Mouse (Mus musculus): ENCODE results near the gene Hoxb7. TPM values are rescaled to one million over a fixed set of nuclear protein-coding genes. Genes with fewer than 3 reads are reported as not detected.

The Hoxb7 gene
- polyA plus RNA-seq, 1 experiment from 2014 or later, result 3.5 TPM

DNA sequence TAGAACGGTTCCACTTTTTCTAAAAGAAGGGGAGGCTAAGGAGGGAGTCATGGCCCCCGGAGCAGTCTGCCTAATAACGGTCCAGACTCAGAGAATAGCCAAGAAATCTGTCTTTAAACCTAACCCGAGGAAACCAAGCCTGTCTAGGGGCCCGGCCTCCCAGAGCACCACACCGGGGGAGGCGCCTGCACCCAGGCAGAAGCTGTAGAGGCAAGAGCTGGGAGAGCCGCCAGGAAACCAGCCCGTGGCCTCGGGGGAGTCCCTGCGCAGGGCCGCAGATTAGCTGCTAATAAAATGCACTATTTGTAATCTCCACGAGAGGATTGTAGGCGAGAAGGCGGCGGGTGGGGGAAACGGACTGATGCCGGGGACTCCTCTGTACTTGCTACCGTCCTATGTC lies 16.6 kb upstream of the Hoxb7 start:
- Histone ChIP-seq H3K4me1 (ENCODE audit: insufficient read depth) (no peaks in the 10 kb centered on the region), H3K27ac (ENCODE audit: low read depth) (no peak overlapping the region), H3K4me3 (ENCODE audit: low read depth, low read length) (no peak overlapping the region), H3K9ac (no peak overlapping the region), H3K4me2 (no peak overlapping the region), H3K9me3 (ENCODE audit: low read depth, low read length) (no peaks in the 10 kb centered on the region), H3K36me3 (ENCODE audit: insufficient read depth) (no peaks in the 10 kb centered on the region), H3K27me3 (ENCODE audit: insufficient read depth, low read length) (peaks cover 99% of the 10 kb centered on the region)
- TF ChIP-seq CTCF (IDR thresholded peaks at IDR 0.05; ENCODE audit: low read depth), result no peak
- ATAC-seq (ENCODE audit: insufficient read depth) (no peak), DNase-seq (peak; percentile 63)
- WGBS, result under 1% methylated on average over 19 of the region's 19 CpGs

DNA sequence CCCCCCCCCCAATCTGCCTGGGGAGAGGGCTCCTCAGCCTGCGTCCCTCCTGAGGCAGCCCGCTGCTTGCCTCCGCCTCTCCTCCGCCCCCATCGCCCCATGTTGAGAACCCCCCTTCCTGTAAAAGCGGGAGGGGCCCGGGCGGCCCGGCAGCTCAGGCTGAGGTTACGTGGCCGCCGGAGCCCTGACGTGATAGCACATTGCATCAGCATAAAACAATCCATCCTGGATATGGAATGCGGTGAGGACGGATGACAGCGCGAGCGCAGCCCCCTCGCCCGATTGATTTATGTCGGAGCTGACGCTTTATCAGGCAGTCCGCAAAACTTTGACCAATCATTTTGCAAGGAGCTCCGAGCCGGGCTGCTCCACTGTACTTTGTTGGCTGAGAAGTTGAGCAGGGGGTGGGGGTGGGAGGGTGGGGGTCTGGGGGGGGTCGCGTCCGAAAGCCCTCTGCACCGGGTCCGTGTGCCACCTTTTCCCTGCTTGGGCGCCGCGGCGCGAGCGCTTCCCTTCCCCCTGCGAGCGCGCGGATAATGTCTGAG lies 15.4 kb upstream of the Hoxb7 start, which contains the start of gene Hoxb9:
TSS of gene Hoxb9 (plus strand) at position 462 of the 545 bp plus-strand sequence.
- H3K27me3 ChIP-seq (ENCODE audit: insufficient read depth, low read length), result peaks cover 99% of the 10 kb centered on the region
- peak within 1 kb of the TSS; percentile 20; the same call in 1 of the 2 replicates for H3K9ac ChIP-seq

DNA sequence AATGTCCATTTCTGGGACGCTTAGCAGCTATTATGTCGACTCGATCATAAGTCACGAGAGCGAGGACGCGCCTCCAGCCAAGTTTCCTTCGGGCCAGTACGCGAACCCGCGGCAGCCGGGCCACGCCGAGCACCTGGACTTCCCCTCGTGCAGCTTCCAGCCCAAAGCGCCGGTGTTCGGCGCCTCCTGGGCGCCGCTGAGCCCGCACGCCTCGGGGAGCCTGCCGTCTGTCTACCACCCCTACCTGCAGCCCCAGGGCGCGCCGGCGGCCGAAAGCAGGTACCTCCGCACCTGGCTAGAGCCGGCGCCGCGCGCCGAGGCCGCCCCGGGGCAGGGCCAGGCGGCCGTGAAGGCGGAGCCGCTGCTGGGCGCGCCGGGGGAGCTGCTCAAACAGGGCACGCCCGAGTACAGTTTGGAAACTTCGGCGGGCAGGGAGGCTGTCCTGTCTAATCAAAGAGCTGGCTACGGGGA lies 14.8 kb upstream of the Hoxb7 start:
- H3K4me2 ChIP-seq, result peak overlapping the region; percentile 57
- under 1% methylated on average over 52 of the region's 52 CpGs for whole genome bisulfite sequencing
- H3K9ac ChIP-seq, result no peak overlapping the region
- H3K27me3 ChIP-seq (ENCODE audit: insufficient read depth, low read length), result peaks cover 99% of the 10 kb centered on the region
- H3K36me3 ChIP-seq (ENCODE audit: insufficient read depth), result no peaks in the 10 kb centered on the region
- ATAC-seq (ENCODE audit: insufficient read depth) (peak; percentile 32; the same call in 1 of the 2 replicates), DNase-seq (no peak)
- H3K27ac ChIP-seq (ENCODE audit: low read depth), result no peak overlapping the region
- TF ChIP-seq CTCF (IDR thresholded peaks at IDR 0.05; ENCODE audit: low read depth), result no peak
- no peaks in the 10 kb centered on the region for H3K4me1 ChIP-seq (ENCODE audit: insufficient read depth)
- H3K9me3 ChIP-seq (ENCODE audit: low read depth, low read length), result no peaks in the 10 kb centered on the region
- H3K4me3 ChIP-seq (ENCODE audit: low read depth, low read length), result peak overlapping the region; percentile 35

More for the DNA sequence above, 15.4 kb upstream of the Hoxb7 start, which contains the start of gene Hoxb9:
- DNase-seq (no peak), ATAC-seq (ENCODE audit: insufficient read depth) (peak; percentile 22; the same call in 1 of the 2 replicates)
- H3K9me3 ChIP-seq (ENCODE audit: low read depth, low read length), result no peaks in the 10 kb centered on the region
- H3K36me3 ChIP-seq (ENCODE audit: insufficient read depth), result no peaks in the 10 kb centered on the region
- TF ChIP-seq CTCF (IDR thresholded peaks at IDR 0.05; ENCODE audit: low read depth), result no peak
- H3K27ac ChIP-seq (ENCODE audit: low read depth), result no peak within 1 kb of the TSS
- no peaks in the 10 kb centered on the region for H3K4me1 ChIP-seq (ENCODE audit: insufficient read depth)
- H3K4me3 ChIP-seq (ENCODE audit: low read depth, low read length), result peak within 1 kb of the TSS; percentile 35
- WGBS, result under 1% methylated on average over 40 of the region's 40 CpGs
- H3K4me2 ChIP-seq, result peak within 1 kb of the TSS; percentile 57

DNA sequence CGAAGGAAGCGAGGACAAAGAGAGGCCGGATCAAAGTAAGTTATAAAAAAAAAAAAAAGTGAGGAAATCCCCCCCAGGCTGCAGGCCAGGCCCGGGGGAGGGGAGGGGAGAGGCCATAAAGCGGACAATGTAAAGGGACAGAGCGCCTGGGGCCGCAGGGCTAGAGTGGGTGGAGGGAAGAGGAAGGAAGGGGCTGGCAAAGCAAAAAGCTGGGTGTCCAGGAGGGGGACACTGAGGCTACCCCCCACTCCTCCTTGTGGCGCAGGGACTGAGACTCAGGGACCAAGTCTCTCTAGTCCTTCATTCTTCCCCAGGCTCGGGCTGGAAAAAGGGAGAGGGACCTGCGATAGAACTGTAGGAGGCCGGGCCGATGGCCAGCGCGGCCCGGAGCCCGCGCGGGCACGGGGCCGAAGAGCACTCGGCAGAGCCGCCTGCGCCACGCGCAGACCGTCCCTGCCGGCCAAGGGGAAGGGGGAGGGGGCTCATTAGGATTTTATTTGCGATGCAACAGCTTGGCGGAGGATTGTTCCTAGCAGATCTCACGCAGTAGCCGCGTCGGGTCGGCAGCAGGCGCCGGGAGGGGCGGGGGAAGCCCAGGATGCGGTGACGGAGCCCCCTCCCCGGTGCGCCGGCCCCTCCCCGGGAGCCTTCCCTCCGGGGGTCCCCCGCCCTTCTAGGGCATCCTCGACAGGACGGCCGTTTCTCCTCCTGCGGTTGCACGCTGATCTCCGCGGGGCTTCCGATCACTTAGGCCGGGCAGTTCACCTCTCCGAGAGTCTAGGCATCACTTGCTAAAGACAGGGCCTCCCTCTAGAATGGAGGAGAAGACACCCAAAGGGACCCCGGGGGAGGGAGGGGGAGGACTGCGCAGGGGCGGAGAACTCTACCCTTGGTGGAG lies 14.2 kb upstream of the Hoxb7 start:
- Histone ChIP-seq H3K9ac (peak overlapping the region; percentile 20; the same call in 1 of the 2 replicates), H3K36me3 (ENCODE audit: insufficient read depth) (no peaks in the 10 kb centered on the region), H3K4me2 (peak overlapping the region; percentile 57), H3K27me3 (ENCODE audit: insufficient read depth, low read length) (peaks cover 99% of the 10 kb centered on the region), H3K4me3 (ENCODE audit: low read depth, low read length) (peak overlapping the region; percentile 35), H3K9me3 (ENCODE audit: low read depth, low read length) (no peaks in the 10 kb centered on the region), H3K27ac (ENCODE audit: low read depth) (no peak overlapping the region), H3K4me1 (ENCODE audit: insufficient read depth) (no peaks in the 10 kb centered on the region)
- ATAC-seq (ENCODE audit: insufficient read depth), result peak; percentile 46; the same call in 1 of the 2 replicates
- no peak for DNase-seq
- under 1% methylated on average over 57 of the region's 58 CpGs for WGBS
- TF ChIP-seq CTCF (IDR thresholded peaks at IDR 0.05; ENCODE audit: low read depth), result no peak

DNA sequence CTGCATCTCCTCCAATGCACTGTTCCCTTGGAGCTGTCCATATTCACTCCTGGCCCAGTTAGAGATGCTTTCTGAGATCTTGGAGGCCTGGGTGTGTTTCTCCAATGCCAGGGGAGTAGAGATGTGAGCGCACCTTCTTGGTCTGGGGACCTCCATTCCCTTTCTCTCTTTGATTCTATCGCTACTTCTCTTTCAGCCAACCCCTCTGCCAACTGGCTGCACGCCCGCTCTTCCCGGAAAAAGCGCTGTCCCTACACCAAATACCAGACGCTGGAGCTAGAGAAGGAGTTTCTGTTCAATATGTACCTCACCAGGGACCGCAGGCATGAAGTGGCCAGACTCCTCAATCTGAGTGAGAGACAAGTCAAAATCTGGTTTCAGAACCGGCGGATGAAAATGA lies 12.0 kb upstream of the Hoxb7 start:
- DNase-seq (no peak), ATAC-seq (ENCODE audit: insufficient read depth) (no peak)
- 5% methylated on average over 10 of the region's 10 CpGs for WGBS
- no peak overlapping the region for H3K4me2 ChIP-seq
- peaks cover 98% of the 10 kb centered on the region for H3K27me3 ChIP-seq (ENCODE audit: insufficient read depth, low read length)
- H3K4me3 ChIP-seq (ENCODE audit: low read depth, low read length), result no peak overlapping the region
- no peaks in the 10 kb centered on the region for H3K36me3 ChIP-seq (ENCODE audit: insufficient read depth)
- no peak overlapping the region for H3K27ac ChIP-seq (ENCODE audit: low read depth)
- no peak overlapping the region for H3K9ac ChIP-seq
- no peak for TF ChIP-seq CTCF (IDR thresholded peaks at IDR 0.05; ENCODE audit: low read depth)
- H3K9me3 ChIP-seq (ENCODE audit: low read depth, low read length), result no peaks in the 10 kb centered on the region
- H3K4me1 ChIP-seq (ENCODE audit: insufficient read depth), result no peaks in the 10 kb centered on the region

DNA sequence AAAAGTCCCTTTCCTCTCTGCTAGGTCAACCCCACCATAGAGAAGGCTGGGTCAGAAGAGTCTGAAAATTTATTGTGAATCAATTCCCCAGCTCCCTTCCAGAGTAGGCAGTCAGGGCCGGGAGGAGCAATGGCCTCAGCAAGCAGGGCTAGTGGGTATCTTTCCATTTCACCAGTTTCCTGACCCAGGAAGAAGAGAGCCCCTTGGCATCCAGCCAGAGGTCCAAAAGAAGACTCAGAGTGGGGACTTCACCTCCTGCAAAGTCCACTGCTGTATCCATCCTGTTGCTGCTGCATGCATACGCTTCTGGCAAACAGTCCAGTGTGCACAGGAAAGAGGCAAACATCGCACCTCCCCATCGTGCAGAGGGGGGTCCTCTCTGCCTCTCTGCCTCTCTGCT lies 10.5 kb upstream of the Hoxb7 start:
- TF ChIP-seq CTCF (IDR thresholded peaks at IDR 0.05; ENCODE audit: low read depth), result no peak
- ATAC-seq (ENCODE audit: insufficient read depth) (no peak), DNase-seq (no peak)
- Histone ChIP-seq H3K4me3 (ENCODE audit: low read depth, low read length) (no peak overlapping the region), H3K27ac (ENCODE audit: low read depth) (no peak overlapping the region), H3K4me2 (no peak overlapping the region), H3K27me3 (ENCODE audit: insufficient read depth, low read length) (peaks cover 96% of the 10 kb centered on the region), H3K4me1 (ENCODE audit: insufficient read depth) (no peaks in the 10 kb centered on the region), H3K36me3 (ENCODE audit: insufficient read depth) (no peaks in the 10 kb centered on the region), H3K9ac (no peak overlapping the region), H3K9me3 (ENCODE audit: low read depth, low read length) (no peaks in the 10 kb centered on the region)
- WGBS, result 9% methylated on average over 4 of the region's 4 CpGs

Data from lung, embryonic 14.5 days (tissue).